Mouse (Mus musculus): ENCODE data around the gene Gm10778. TPM values are rescaled to one million over a fixed set of nuclear protein-coding genes. Genes with fewer than 3 reads are reported as not detected.
A peak's percentile ranks its signal among the peaks of the same experiment; 100 is the strongest.
"Not testable (repeated sequence)": the region's sequence is repeated elsewhere in the genome, so short reads cannot be mapped to it uniquely, and the experiment has no call there.

The Gm10778 gene
- polyA plus RNA-seq, 2 experiments from 2014 or later: 8.1 to 9.8 TPM

GRCm38 (mm10) chr10:81628390-81628789 is 20.5 kb upstream of the Gm10778 start, which contains the start of gene Ankrd24:
Ankrd24 (plus strand) TSS chr10:81628540.
- ATAC-seq: no peak

GRCm38 (mm10) chr10:81633253-81634099 is 15.4 kb upstream of the Gm10778 start:
- peak; percentile 93 for ATAC-seq

GRCm38 (mm10) chr10:81636338-81636737 is 12.5 kb upstream of the Gm10778 start:
- ATAC-seq: no peak

- ATAC-seq: no peak
These were observed 10.8 kb upstream of the Gm10778 start for GRCm38 (mm10) chr10:81638101-81638500.

- not testable (repeated sequence) for ATAC-seq
These were observed 8.0 kb upstream of the Gm10778 start for GRCm38 (mm10) chr10:81640825-81641224.

GRCm38 (mm10) chr10:81641566-81641965 is 7.3 kb upstream of the Gm10778 start:
- ATAC-seq: no peak

GRCm38 (mm10) chr10:81641978-81642647 is 6.7 kb upstream of the Gm10778 start:
- ATAC-seq: no peak

- no peak for ATAC-seq
These were observed 6.0 kb upstream of the Gm10778 start for GRCm38 (mm10) chr10:81642648-81643448.

- ATAC-seq: peak; percentile 87
These were observed 5.3 kb upstream of the Gm10778 start for GRCm38 (mm10) chr10:81643449-81644055.

- no peak for ATAC-seq
These were observed 4.7 kb upstream of the Gm10778 start for GRCm38 (mm10) chr10:81644162-81644561.

GRCm38 (mm10) chr10:81644716-81645115 is 4.1 kb upstream of the Gm10778 start:
- no peak for ATAC-seq

- no peak for ATAC-seq
These were observed 3.5 kb upstream of the Gm10778 start for GRCm38 (mm10) chr10:81645391-81645790.

GRCm38 (mm10) chr10:81646015-81646555 is 2.8 kb upstream of the Gm10778 start:
- no peak for ATAC-seq

- no peak for ATAC-seq
These were observed 6.3 kb downstream of the Gm10778 start for GRCm38 (mm10) chr10:81655178-81655577.

GRCm38 (mm10) chr10:81656174-81656573 is 7.3 kb downstream of the Gm10778 start:
- ATAC-seq: no peak

- not testable (repeated sequence) for ATAC-seq
These were observed 38.3 kb downstream of the Gm10778 start for GRCm38 (mm10) chr10:81687114-81687513.

- peak; percentile 97 for ATAC-seq
These were observed 55.9 kb downstream of the Gm10778 start, which contains the start of gene Zfp433 for GRCm38 (mm10) chr10:81704531-81705301. Zfp433 (plus strand) TSS chr10:81704825.

All from activated CD4-positive, CD25-positive, alpha-beta regulatory T cell, adult 4 months (primary cell).